Mouse (Mus musculus): ENCODE data around the gene Rcan1. TPM values are rescaled to one million over a fixed set of nuclear protein-coding genes. Genes with fewer than 3 reads are reported as not detected.

Gene Rcan1
- polyA plus RNA-seq, 1 experiment, result 16.9 TPM

GRCm38 (mm10) chr16:92401206-92401605 is 69.5 kb downstream of the Rcan1 start:
- DNase-seq (ENCODE audit: low read depth), result no peak

- peak; percentile 63 for DNase-seq (ENCODE audit: low read depth)
Measured at GRCm38 (mm10) chr16:92399490-92400458, 70.9 kb downstream of the Rcan1 start.

- no peak for DNase-seq (ENCODE audit: low read depth)
Measured at GRCm38 (mm10) chr16:92398574-92399118, 72.0 kb downstream of the Rcan1 start.

- DNase-seq (ENCODE audit: low read depth), result peak; percentile 84
Measured at GRCm38 (mm10) chr16:92397745-92398573, 72.7 kb downstream of the Rcan1 start.

- no peak for DNase-seq (ENCODE audit: low read depth)
Measured at GRCm38 (mm10) chr16:92393732-92394131, 76.9 kb downstream of the Rcan1 start.

- no peak for DNase-seq (ENCODE audit: low read depth)
Measured at GRCm38 (mm10) chr16:92387692-92388091, 83.0 kb downstream of the Rcan1 start.

- no peak for DNase-seq (ENCODE audit: low read depth)
Measured at GRCm38 (mm10) chr16:92385062-92385461, 85.6 kb downstream of the Rcan1 start.

GRCm38 (mm10) chr16:92383412-92383811 is 87.3 kb downstream of the Rcan1 start:
- DNase-seq (ENCODE audit: low read depth), result no peak

GRCm38 (mm10) chr16:92382508-92382907 is 88.2 kb downstream of the Rcan1 start:
- no peak for DNase-seq (ENCODE audit: low read depth)

- no peak for DNase-seq (ENCODE audit: low read depth)
Measured at GRCm38 (mm10) chr16:92381092-92381491, 89.6 kb downstream of the Rcan1 start.

- no peak for DNase-seq (ENCODE audit: low read depth)
Measured at GRCm38 (mm10) chr16:92376976-92377375, 93.7 kb downstream of the Rcan1 start.

- no peak for DNase-seq (ENCODE audit: low read depth)
Measured at GRCm38 (mm10) chr16:92371623-92372022, 99.0 kb downstream of the Rcan1 start.

- no peak for DNase-seq (ENCODE audit: low read depth)
Measured at GRCm38 (mm10) chr16:92369260-92369659, 101.4 kb downstream of the Rcan1 start.

GRCm38 (mm10) chr16:92365477-92365876 is 105.2 kb downstream of the Rcan1 start:
- no peak for DNase-seq (ENCODE audit: low read depth)

- no peak for DNase-seq (ENCODE audit: low read depth)
Measured at GRCm38 (mm10) chr16:92360711-92361110, 110.0 kb downstream of the Rcan1 start.

- no peak for DNase-seq (ENCODE audit: low read depth)
Measured at GRCm38 (mm10) chr16:92359229-92359628, 111.4 kb downstream of the Rcan1 start, which contains the start of gene Kcne1. Kcne1 (minus strand) TSS chr16:92359468.

- no peak for DNase-seq (ENCODE audit: low read depth)
Measured at GRCm38 (mm10) chr16:92358734-92359133, 111.9 kb downstream of the Rcan1 start.

- DNase-seq (ENCODE audit: low read depth), result no peak
Measured at GRCm38 (mm10) chr16:92357566-92357965, 113.1 kb downstream of the Rcan1 start.

- DNase-seq (ENCODE audit: low read depth), result no peak
Measured at GRCm38 (mm10) chr16:92357023-92357422, 113.6 kb downstream of the Rcan1 start.

GRCm38 (mm10) chr16:92355982-92356381 is 114.7 kb downstream of the Rcan1 start:
- DNase-seq (ENCODE audit: low read depth), result no peak

- DNase-seq (ENCODE audit: low read depth), result no peak
Measured at GRCm38 (mm10) chr16:92355366-92355765, 115.3 kb downstream of the Rcan1 start.

GRCm38 (mm10) chr16:92353897-92354296 is 116.8 kb downstream of the Rcan1 start:
- DNase-seq (ENCODE audit: low read depth), result no peak
